Mouse (Mus musculus): ENCODE measurements around the gene Adam11. TPM values are rescaled to one million over a fixed set of nuclear protein-coding genes. Genes with fewer than 3 reads are reported as not detected.

Gene Adam11
- polyA plus RNA-seq, 1 experiment from 2014 or later, result 25.6 TPM

- Histone ChIP-seq H3K27ac (replicated peaks) (no peak overlapping the region), H3K36me3 (no peaks in the 10 kb centered on the region), H3K4me1 (peaks cover 25% of the 10 kb centered on the region), H3K4me3 (no peak overlapping the region), H3K9me3 (no peaks in the 10 kb centered on the region), H3K27me3 (no peaks in the 10 kb centered on the region), H3K9ac (replicated peaks) (no peak overlapping the region), H3K4me2 (replicated peaks) (no peak overlapping the region)
- WGBS, result 53% methylated on average over 11 of the region's 11 CpGs
- no peak for ATAC-seq (replicated peaks)
Observed at GRCm38 (mm10) chr11:102740634-102741033, 20.6 kb upstream of the Adam11 start.

- ATAC-seq (replicated peaks), result no peak; the same call in 1 of the 2 replicates
- no peak overlapping the region for H3K4me3 ChIP-seq
- H3K4me1 ChIP-seq, result peaks cover 25% of the 10 kb centered on the region
- peak overlapping the region; percentile 40 for H3K27ac ChIP-seq (replicated peaks)
- no peaks in the 10 kb centered on the region for H3K27me3 ChIP-seq
- WGBS, result 16% methylated on average over 22 of the region's 22 CpGs
- no peaks in the 10 kb centered on the region for H3K9me3 ChIP-seq
- H3K4me2 ChIP-seq (replicated peaks), result no peak overlapping the region
- no peak overlapping the region; the same call in 1 of the 2 replicates for H3K9ac ChIP-seq (replicated peaks)
- no peaks in the 10 kb centered on the region for H3K36me3 ChIP-seq
Observed at GRCm38 (mm10) chr11:102741129-102741950, 19.9 kb upstream of the Adam11 start.

GRCm38 (mm10) chr11:102742066-102742465 lies 19.2 kb upstream of the Adam11 start:
- H3K4me2 ChIP-seq (replicated peaks), result no peak overlapping the region
- peaks cover 25% of the 10 kb centered on the region for H3K4me1 ChIP-seq
- 16% methylated on average over 7 of the region's 7 CpGs for WGBS
- H3K9ac ChIP-seq (replicated peaks), result no peak overlapping the region
- H3K4me3 ChIP-seq, result no peak overlapping the region
- H3K27ac ChIP-seq (replicated peaks), result 0 out of 2 replicates have a peak overlapping the region, but pooled peaks have one; percentile 40
- no peaks in the 10 kb centered on the region for H3K27me3 ChIP-seq
- H3K36me3 ChIP-seq, result no peaks in the 10 kb centered on the region
- H3K9me3 ChIP-seq, result no peaks in the 10 kb centered on the region
- no peak for ATAC-seq (replicated peaks)

DNA sequence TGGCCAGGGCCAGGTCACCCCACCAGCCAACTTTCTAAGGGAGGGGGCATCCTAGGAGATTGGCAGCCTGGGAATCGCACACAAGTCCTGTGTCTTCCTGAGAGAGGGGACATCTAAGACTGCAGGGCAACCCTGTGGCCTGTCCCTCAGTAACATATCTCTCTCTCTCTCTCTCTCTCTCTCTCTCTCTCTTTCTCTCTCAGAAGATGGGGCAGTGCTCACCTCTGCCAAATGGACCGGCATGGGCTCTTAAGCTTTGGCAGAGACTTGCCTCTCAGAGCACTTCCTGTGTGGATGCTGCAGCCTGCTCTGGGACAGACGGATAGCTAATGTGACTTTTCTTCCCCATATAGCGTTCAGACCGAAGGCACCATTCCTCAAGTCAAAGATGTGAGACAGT lies 18.4 kb upstream of the Adam11 start:
- no peak overlapping the region for H3K9ac ChIP-seq (replicated peaks)
- H3K27me3 ChIP-seq, result no peaks in the 10 kb centered on the region
- H3K4me1 ChIP-seq, result peaks cover 25% of the 10 kb centered on the region
- no peak for ATAC-seq (replicated peaks)
- no peak overlapping the region for H3K4me3 ChIP-seq
- no peak overlapping the region for H3K27ac ChIP-seq (replicated peaks)
- no peaks in the 10 kb centered on the region for H3K36me3 ChIP-seq
- WGBS, result 87% methylated on average over 5 of the region's 5 CpGs
- H3K9me3 ChIP-seq, result no peaks in the 10 kb centered on the region
- H3K4me2 ChIP-seq (replicated peaks), result no peak overlapping the region

GRCm38 (mm10) chr11:102744746-102745145 lies 16.5 kb upstream of the Adam11 start:
- H3K4me2 ChIP-seq (replicated peaks), result no peak overlapping the region
- H3K4me3 ChIP-seq, result no peak overlapping the region
- 93% methylated on average over 3 of the region's 3 CpGs for WGBS
- H3K36me3 ChIP-seq, result no peaks in the 10 kb centered on the region
- H3K27ac ChIP-seq (replicated peaks), result no peak overlapping the region
- H3K9me3 ChIP-seq, result no peaks in the 10 kb centered on the region
- no peaks in the 10 kb centered on the region for H3K27me3 ChIP-seq
- H3K4me1 ChIP-seq, result peaks cover 20% of the 10 kb centered on the region
- no peak for ATAC-seq (replicated peaks)
- no peak overlapping the region for H3K9ac ChIP-seq (replicated peaks)

DNA sequence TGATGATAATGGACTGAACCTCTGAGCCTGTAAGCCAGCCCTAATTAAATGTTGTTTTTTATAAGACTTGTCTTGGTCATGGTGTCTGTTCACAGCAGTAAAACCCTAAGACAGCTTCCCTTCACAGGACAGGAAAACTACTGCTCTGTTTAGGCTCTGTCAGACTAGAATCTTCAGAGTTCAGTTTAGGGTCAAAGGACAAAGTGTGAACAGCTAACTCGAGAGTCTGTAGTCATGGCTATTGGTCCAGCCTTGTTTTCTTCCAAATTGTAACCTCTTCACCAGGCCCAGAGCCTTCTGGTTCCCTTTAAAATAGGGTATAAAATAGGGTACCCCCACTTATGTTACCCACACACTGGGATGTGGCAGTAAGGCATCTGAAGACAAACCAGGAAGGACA lies 13.4 kb upstream of the Adam11 start:
- Histone ChIP-seq H3K9me3 (no peaks in the 10 kb centered on the region), H3K4me3 (no peak overlapping the region), H3K9ac (replicated peaks) (no peak overlapping the region), H3K4me2 (replicated peaks) (no peak overlapping the region), H3K4me1 (no peaks in the 10 kb centered on the region), H3K36me3 (no peaks in the 10 kb centered on the region), H3K27me3 (no peaks in the 10 kb centered on the region), H3K27ac (replicated peaks) (no peak overlapping the region)
- WGBS, result 85% methylated on average over 1 of the region's 1 CpGs
- no peak for ATAC-seq (replicated peaks)

DNA sequence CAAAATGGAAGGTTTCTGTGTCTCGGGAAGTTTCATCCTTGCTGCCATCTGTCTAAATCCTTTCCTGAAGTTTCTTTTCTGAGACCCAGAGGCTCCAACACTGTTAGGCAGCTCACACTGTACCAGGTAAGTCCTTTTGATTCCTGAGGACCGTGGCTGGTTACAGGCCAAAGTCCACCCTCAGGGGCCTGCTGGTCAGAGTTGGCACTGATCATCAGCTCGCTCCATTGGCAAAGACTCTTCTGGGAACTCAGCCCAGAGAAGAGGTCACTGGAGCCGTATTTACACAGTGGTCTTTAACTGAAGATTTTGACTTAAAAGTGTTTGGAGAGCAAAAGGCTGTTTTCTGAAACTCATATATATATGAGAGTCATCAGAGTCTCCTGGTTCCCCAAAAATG lies 12.9 kb upstream of the Adam11 start:
- H3K4me3 ChIP-seq, result no peak overlapping the region
- no peak for ATAC-seq (replicated peaks)
- 81% methylated on average over 4 of the region's 4 CpGs for WGBS

DNA sequence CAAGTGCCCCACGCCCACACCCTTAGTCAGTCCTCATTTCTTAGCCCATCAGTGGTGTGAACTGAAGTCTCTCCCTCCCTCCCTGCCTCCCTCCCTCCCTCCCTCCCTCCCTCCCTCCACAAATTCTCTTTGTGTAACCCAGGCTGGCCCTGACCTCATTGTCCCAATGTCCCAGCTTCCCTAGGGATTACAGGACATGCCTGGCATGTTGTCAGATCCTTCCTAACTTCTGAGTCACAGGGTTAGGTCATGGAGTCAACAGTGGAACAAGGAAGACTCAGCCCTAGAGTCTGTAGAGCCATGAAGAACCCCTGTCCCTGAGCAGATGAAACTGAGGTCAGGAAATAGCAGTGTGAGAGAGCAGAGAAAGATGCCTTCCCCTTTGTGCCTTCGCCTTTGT lies 11.5 kb upstream of the Adam11 start:
- Histone ChIP-seq H3K36me3 (no peaks in the 10 kb centered on the region), H3K4me1 (peaks cover 14% of the 10 kb centered on the region), H3K4me3 (no peak overlapping the region), H3K9ac (replicated peaks) (no peak overlapping the region), H3K27me3 (no peaks in the 10 kb centered on the region), H3K4me2 (replicated peaks) (no peak overlapping the region), H3K27ac (replicated peaks) (no peak overlapping the region), H3K9me3 (no peaks in the 10 kb centered on the region)
- no peak for ATAC-seq (replicated peaks)
- 85% methylated on average over 2 of the region's 2 CpGs for WGBS

More for the DNA sequence above, 12.9 kb upstream of the Adam11 start:
- H3K27ac ChIP-seq (replicated peaks), result no peak overlapping the region
- no peak overlapping the region for H3K9ac ChIP-seq (replicated peaks)
- H3K4me1 ChIP-seq, result peaks cover 1% of the 10 kb centered on the region
- no peak overlapping the region for H3K4me2 ChIP-seq (replicated peaks)
- no peaks in the 10 kb centered on the region for H3K27me3 ChIP-seq
- H3K36me3 ChIP-seq, result no peaks in the 10 kb centered on the region
- H3K9me3 ChIP-seq, result no peaks in the 10 kb centered on the region

GRCm38 (mm10) chr11:102752896-102753590 lies 8.2 kb upstream of the Adam11 start:
- Histone ChIP-seq H3K9ac (replicated peaks) (no peak overlapping the region), H3K27ac (replicated peaks) (no peak overlapping the region)
- 0 out of 2 replicates have a peak, but pooled peaks have one; percentile 17 for ATAC-seq (replicated peaks)

DNA sequence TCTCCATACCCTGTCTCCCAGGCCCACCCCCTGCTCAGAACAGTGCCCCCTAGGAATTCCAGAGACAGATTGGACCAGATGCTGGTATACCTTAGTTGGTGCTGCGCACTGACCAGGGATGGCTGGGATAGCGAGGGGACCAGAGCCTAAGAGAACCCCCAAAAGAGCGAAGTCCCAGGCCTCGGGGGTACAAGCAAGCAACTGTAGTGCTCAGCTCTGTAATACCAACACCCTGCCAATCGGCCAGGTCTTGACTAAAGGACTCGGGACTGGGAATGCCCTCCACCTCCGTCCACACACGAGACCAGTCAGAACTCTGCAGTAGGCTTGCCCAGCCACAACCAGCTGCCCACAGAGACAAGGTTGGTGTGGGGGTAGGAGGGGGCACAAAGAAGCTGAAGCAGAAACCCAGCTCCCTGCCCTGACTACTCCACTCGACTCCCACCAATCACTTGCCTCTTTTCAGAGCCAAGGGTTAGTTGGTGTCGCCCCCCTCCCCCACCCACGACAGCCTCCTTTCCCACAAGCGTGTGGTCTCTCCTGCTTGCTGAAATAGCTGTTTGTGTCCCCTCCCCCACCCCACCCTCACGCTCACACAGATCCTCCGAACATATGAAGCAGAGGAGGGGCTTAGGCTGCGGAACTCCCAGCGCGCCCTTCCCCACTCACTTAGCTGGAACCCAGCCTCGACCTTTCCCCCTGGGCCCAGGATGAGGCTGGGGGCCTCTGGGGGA lies 7.5 kb upstream of the Adam11 start:
- Histone ChIP-seq H3K27me3 (no peaks in the 10 kb centered on the region), H3K27ac (replicated peaks) (no peak overlapping the region; the same call in 1 of the 2 replicates), H3K9ac (replicated peaks) (peak overlapping the region; percentile 26; the same call in 1 of the 2 replicates), H3K4me2 (replicated peaks) (peak overlapping the region; percentile 34), H3K36me3 (no peaks in the 10 kb centered on the region), H3K9me3 (no peaks in the 10 kb centered on the region), H3K4me3 (0 out of 2 replicates have a peak overlapping the region, but pooled peaks have one; percentile 4), H3K4me1 (peaks cover 21% of the 10 kb centered on the region)
- WGBS, result 39% methylated on average over 18 of the region's 18 CpGs
- ATAC-seq (replicated peaks), result peak; percentile 67; the same call in 1 of the 2 replicates

More at GRCm38 (mm10) chr11:102752896-102753590, 8.2 kb upstream of the Adam11 start:
- peaks cover 21% of the 10 kb centered on the region for H3K4me1 ChIP-seq
- no peak overlapping the region for H3K4me2 ChIP-seq (replicated peaks)
- 64% methylated on average over 13 of the region's 13 CpGs for WGBS
- H3K9me3 ChIP-seq, result no peaks in the 10 kb centered on the region
- H3K4me3 ChIP-seq, result no peak overlapping the region
- no peaks in the 10 kb centered on the region for H3K36me3 ChIP-seq
- H3K27me3 ChIP-seq, result no peaks in the 10 kb centered on the region

DNA sequence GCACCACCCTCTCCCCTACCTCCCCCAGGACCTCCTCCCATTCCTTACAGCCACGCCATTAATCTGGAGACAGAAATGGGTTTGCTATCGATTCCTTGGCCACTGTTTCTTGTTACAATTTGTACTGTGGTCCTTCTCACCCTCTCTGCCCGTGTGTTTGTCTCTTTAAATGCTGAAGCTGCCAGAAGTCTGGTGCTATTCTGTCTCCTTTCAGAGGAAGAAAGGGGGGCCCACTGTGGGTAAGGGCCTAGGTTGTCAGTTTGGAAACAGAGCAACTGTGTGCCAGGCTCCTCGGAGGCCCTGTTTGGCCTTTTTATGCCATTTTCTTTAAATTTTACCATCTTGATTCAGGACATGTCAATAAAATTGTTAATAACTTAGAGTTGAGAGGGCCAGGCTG lies 6.8 kb upstream of the Adam11 start:
- ATAC-seq (replicated peaks), result no peak; the same call in 1 of the 2 replicates
- no peaks in the 10 kb centered on the region for H3K27me3 ChIP-seq
- no peak overlapping the region; the same call in none of the 2 replicates for H3K27ac ChIP-seq (replicated peaks)
- H3K4me3 ChIP-seq, result 0 out of 2 replicates have a peak overlapping the region, but pooled peaks have one; percentile 4
- peak overlapping the region; percentile 26; the same call in 1 of the 2 replicates for H3K9ac ChIP-seq (replicated peaks)
- no peaks in the 10 kb centered on the region for H3K36me3 ChIP-seq
- H3K4me2 ChIP-seq (replicated peaks), result peak overlapping the region; percentile 34
- H3K4me1 ChIP-seq, result peaks cover 21% of the 10 kb centered on the region
- WGBS, result 13% methylated on average over 4 of the region's 4 CpGs
- H3K9me3 ChIP-seq, result no peaks in the 10 kb centered on the region
